Mouse (Mus musculus) embryonic facial prominence, embryonic 14.5 days (tissue): ENCODE results near the gene Aspscr1. TPM values are rescaled to one million over a fixed set of nuclear protein-coding genes. Genes with fewer than 3 reads are reported as not detected.

ENCODE experiments used
- ATAC-seq: fragments of 200-750 bp; cut with Nextera tagmentation; 2 replicates; pipeline ENCODE4 v1.8.0; 2017; ENCODE audit warnings: low read depth, moderate number of reproducible peaks, moderate TSS enrichment
- DNase-seq: peaks from one replicate; pipeline ENCODE4 v3.0.0-alpha.2; 2015; ENCODE audit warnings: low spot score
- H3K27ac ChIP-seq: fragments of 300-500 bp; sonication (generic); replicated peaks from 2 replicates; pipeline ENCODE4 v1.5.1; 2014; ENCODE audit warnings: low read depth, mild to moderate bottlenecking, low read length, moderate library complexity
- H3K27me3 ChIP-seq: fragments of 300-500 bp; sonication (generic); replicated peaks from 2 replicates; pipeline ENCODE4 v1.6.1; 2014; ENCODE audit warnings: low read length; ENCODE audit not compliant: control insufficient read depth, insufficient read depth
- H3K36me3 ChIP-seq: fragments of 300-500 bp; sonication (generic); 2 replicates; pipeline ENCODE4 v1.6.1; 2014; ENCODE audit warnings: low read length, mixed read lengths; ENCODE audit not compliant: control insufficient read depth, insufficient read depth
- H3K4me1 ChIP-seq: fragments of 300-500 bp; sonication (generic); 2 replicates; pipeline ENCODE4 v1.6.1; 2014; ENCODE audit warnings: antibody characterized with exemption, low read length; ENCODE audit not compliant: control insufficient read depth, insufficient read depth
- H3K4me2 ChIP-seq: fragments of 300-500 bp; sonication (generic); 2 replicates; pipeline ENCODE4 v1.6.1; 2014; ENCODE audit warnings: low read depth, mild to moderate bottlenecking, low read length, moderate library complexity, mixed read lengths
- H3K4me3 ChIP-seq: fragments of 300-500 bp; sonication (generic); 2 replicates; pipeline ENCODE4 v1.5.1; 2014; ENCODE audit warnings: low read depth, mild to moderate bottlenecking, low read length
- H3K9ac ChIP-seq: fragments of 300-500 bp; sonication (generic); 2 replicates; pipeline ENCODE4 v1.6.1; 2014; ENCODE audit warnings: low read depth, mild to moderate bottlenecking, low read length, moderate library complexity, mixed read lengths
- H3K9me3 ChIP-seq: fragments of 300-500 bp; sonication (generic); 2 replicates; pipeline ENCODE4 v1.6.1; 2016; ENCODE audit warnings: low read length; ENCODE audit not compliant: control insufficient read depth
- WGBS: fragments of 180-500 bp; shearing (Covaris S2); extraction: QIAGEN DNeasy Blood & Tissue Kit; methylation state at CpG from one replicate; pipeline ENCODE4 v1.1.7; 2014; 5-methylcytosine and 5-hydroxymethylcytosine counted together
- polyA plus RNA-seq: library from polyadenylated mRNA; unstranded; fragments of >200 nt; fragmentation: Nextera tagmentation; extraction: Ambion mirVana; gene quantifications from 2 replicates; pipeline ENCODE4 v1.2.1, GENCODE M21; 2014

Gene Aspscr1
- polyA plus RNA-seq, 1 experiment from 2014 or later: 93.1 TPM

DNA sequence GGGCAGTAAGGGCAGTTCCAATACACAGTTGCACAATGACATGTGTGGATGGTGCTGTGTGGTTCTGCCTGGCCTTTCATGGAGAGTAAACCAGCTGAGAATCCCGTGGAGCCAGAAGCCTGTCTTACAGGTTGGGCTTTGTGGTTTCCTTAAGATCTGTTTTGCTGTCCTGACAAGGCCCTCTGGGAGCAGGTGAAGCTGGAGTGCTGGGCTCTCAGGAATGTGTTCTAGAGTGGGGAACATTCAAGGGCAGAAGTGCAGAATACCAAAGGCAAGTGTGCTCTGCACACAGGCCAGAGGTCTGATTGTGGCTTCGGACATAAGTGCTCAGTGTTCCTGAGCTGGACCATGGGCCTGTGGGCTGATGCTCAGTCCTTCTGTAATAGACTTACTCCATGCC, 11.9 kb downstream of the Aspscr1 start:
- no peak for ATAC-seq
- 0 out of 2 replicates have a peak, but pooled peaks cover 5% of the 10 kb centered on the region for H3K4me1 ChIP-seq
- 80% methylated on average over 2 of the region's 2 CpGs for WGBS

DNA sequence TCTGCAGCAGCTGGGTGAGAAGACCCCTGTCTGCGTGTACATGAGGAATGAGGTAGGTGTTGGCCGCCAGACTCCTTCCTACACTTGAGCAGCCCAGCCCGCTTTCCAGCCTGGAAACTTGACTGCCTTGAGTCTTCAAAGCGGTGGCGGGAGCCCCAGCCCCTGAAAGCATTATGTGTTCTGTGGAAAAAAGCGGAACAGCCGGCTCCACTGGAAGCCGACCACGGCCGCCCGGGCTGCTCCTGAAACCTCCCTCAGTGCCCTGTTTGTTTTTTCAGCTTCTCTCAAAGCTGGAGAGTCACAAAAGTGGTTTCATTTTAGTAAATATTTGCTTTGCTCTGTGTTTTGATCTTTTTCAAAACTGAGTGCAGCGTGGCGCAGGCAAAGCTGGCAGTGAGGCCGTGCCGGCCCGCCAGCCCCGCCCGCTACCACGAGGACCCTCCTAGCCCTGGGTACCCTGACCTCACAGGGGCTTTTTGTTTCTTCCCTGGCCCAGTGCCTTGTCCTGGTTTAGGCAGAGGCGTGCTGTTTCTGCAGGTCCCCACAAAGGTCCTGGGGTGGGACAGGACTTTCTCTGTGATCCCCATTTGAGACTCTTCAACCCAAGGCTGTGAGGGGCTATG, 14.0 kb downstream of the Aspscr1 start:
- Histone ChIP-seq H3K4me3 (no peak overlapping the region), H3K9me3 (no peaks in the 10 kb centered on the region), H3K4me1 (0 out of 2 replicates have a peak, but pooled peaks cover 5% of the 10 kb centered on the region), H3K9ac (no peak overlapping the region), H3K27me3 (no peaks in the 10 kb centered on the region), H3K36me3 (peaks cover 48% of the 10 kb centered on the region), H3K4me2 (peak overlapping the region; percentile 24; the same call in 1 of the 2 replicates), H3K27ac (peak overlapping the region; percentile 84)
- DNase-seq (peak; percentile 74), ATAC-seq (peak; percentile 62)
- WGBS: 56% methylated on average over 20 of the region's 20 CpGs

More for the DNA sequence above, 11.9 kb downstream of the Aspscr1 start:
- Histone ChIP-seq H3K9ac (no peak overlapping the region), H3K36me3 (peaks cover 52% of the 10 kb centered on the region), H3K4me3 (no peak overlapping the region), H3K27ac (no peak overlapping the region), H3K27me3 (no peaks in the 10 kb centered on the region), H3K4me2 (no peak overlapping the region), H3K9me3 (no peaks in the 10 kb centered on the region)
- DNase-seq: no peak

DNA sequence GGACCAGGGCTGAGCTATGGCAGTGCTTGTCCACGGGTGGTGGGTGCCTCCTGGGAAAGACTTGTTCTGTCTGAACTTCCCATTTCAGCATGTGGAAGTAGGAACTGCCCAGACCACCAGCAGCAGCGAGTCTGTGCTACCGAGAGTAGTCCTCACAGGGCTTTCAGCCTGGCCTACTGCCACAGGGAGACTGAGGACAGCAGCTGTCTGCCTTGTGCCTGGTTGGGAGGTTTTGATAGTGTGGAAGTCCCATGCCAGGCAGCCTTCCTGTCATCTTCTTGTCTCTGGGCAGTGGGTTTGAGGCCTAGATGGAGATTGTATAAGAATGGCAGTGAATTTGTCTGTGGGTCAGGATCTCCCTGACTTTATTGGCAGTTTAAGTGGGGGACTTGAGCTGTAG, 16.6 kb downstream of the Aspscr1 start:
- ATAC-seq: no peak
- DNase-seq: no peak
- Histone ChIP-seq H3K4me2 (no peak overlapping the region), H3K4me3 (no peak overlapping the region), H3K27ac (no peak overlapping the region), H3K9me3 (no peaks in the 10 kb centered on the region), H3K9ac (no peak overlapping the region), H3K27me3 (no peaks in the 10 kb centered on the region), H3K36me3 (peaks cover 56% of the 10 kb centered on the region), H3K4me1 (0 out of 2 replicates have a peak, but pooled peaks cover 5% of the 10 kb centered on the region)
- 91% methylated on average over 3 of the region's 3 CpGs for WGBS

DNA sequence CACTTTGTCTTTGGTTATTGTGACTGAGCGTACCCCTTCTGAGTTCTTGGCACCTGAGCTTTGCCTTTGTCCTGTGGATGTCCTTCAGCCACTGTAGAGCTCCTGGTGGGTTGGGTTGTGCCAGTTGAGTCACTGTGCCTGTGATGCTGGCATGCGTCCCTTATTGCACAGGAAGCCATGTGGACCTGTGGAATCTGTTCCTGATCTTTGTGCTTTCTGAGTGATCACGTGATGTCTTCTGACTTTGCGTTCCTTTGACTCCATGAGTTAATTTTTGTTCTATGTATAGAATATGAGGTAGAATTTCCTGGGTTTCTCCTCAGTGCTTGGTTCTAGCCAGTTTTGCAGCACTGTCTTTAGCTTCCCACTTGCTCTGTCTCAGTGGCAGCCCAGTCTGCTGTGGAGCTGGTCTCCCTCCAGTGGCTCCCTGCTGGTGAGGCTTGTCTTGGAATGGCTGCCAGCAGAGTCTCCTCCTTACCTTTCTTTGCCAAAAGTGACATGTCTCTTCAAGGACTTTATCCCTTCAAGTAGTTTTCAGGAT, 19.8 kb downstream of the Aspscr1 start:
- 91% methylated on average over 4 of the region's 4 CpGs for WGBS

DNA sequence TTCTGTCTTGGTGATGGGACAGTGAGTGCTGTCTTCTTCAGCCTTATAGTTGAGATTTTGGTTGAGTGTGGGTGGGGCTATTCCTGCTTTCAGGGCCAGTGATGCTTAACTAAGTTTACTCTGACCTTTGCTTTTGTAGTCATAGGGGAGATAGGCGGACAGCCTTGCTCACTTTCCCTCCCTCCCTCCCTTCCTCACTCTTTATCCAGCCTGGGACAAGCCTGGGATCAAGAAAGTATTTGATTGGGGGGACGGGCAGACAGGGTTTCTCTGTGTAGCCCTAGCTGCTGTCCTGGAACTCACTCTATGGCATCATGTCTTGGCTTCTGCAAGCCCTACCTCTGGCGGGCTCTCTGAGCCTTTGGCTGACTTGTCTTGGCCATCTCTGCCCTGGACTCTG, 20.7 kb downstream of the Aspscr1 start:
- Histone ChIP-seq H3K4me2 (no peak overlapping the region), H3K4me3 (no peak overlapping the region), H3K9ac (no peak overlapping the region), H3K36me3 (peaks cover 49% of the 10 kb centered on the region), H3K9me3 (0 out of 2 replicates have a peak, but pooled peaks cover 4% of the 10 kb centered on the region), H3K27ac (no peak overlapping the region), H3K4me1 (no peaks in the 10 kb centered on the region), H3K27me3 (no peaks in the 10 kb centered on the region)
- no peak for ATAC-seq
- WGBS: 81% methylated on average over 3 of the region's 3 CpGs
- DNase-seq: no peak

More for the DNA sequence above, 19.8 kb downstream of the Aspscr1 start:
- Histone ChIP-seq H3K4me2 (no peak overlapping the region), H3K36me3 (peaks cover 51% of the 10 kb centered on the region), H3K4me3 (no peak overlapping the region), H3K27me3 (no peaks in the 10 kb centered on the region), H3K9me3 (0 out of 2 replicates have a peak, but pooled peaks cover 4% of the 10 kb centered on the region), H3K27ac (no peak overlapping the region), H3K4me1 (no peaks in the 10 kb centered on the region), H3K9ac (no peak overlapping the region)
- no peak for DNase-seq
- no peak for ATAC-seq

DNA sequence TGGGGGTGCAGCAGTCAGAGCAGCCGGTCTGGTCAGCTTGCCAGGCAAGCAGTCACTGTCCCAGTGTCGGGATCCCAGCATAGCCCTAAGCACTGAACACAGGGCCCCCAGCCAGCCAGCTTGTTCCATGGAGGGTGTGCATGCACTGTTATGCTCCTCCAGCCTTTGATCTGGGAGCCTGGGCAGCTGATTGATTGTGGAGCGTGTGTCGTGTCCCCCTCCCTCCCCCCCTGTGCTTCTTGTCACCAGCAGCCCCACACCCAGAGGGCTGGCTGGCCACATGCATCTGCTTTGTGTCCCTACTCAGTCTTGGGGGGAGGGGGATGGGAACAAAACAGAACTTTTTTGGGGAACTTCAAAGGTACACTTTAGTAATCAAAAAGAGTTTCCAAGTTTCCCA, 22.4 kb downstream of the Aspscr1 start:
- H3K9ac ChIP-seq: peak overlapping the region; percentile 11; the same call in 1 of the 2 replicates
- H3K27me3 ChIP-seq: no peaks in the 10 kb centered on the region
- H3K27ac ChIP-seq: peak overlapping the region; percentile 39
- DNase-seq (no peak), ATAC-seq (peak; percentile 55; the same call in 1 of the 2 replicates)
- no peaks in the 10 kb centered on the region for H3K4me1 ChIP-seq
- H3K36me3 ChIP-seq: peaks cover 41% of the 10 kb centered on the region
- no peak overlapping the region for H3K4me3 ChIP-seq
- 0 out of 2 replicates have a peak, but pooled peaks cover 4% of the 10 kb centered on the region for H3K9me3 ChIP-seq
- H3K4me2 ChIP-seq: no peak overlapping the region
- WGBS: 28% methylated on average over 3 of the region's 4 CpGs

DNA sequence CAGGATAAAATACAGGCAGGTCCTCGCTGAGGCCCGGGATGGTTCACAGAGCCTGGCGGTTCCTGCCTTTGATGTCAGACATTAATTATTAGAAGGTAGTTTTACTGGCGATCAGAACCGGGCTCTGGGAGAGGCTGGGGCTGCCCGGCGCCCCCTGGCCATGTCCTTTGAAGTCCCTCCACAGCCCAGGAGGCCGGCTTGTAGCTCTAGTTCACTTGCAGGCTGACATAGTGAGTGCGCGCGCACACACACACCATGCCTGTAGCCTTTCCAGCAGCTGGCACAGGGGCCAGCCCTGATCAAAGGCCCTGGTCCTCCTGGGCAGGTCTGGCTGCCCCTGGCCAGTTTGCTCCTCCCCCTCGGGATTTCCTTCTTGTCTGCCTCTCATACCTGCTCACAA, 22.9 kb downstream of the Aspscr1 start:
- 40% methylated on average over 12 of the region's 12 CpGs for WGBS
- Histone ChIP-seq H3K4me3 (no peak overlapping the region), H3K27me3 (no peaks in the 10 kb centered on the region), H3K9ac (no peak overlapping the region), H3K4me2 (no peak overlapping the region), H3K36me3 (peaks cover 41% of the 10 kb centered on the region), H3K9me3 (0 out of 2 replicates have a peak, but pooled peaks cover 4% of the 10 kb centered on the region), H3K27ac (peak overlapping the region; percentile 39), H3K4me1 (no peaks in the 10 kb centered on the region)
- no peak; the same call in 1 of the 2 replicates for ATAC-seq
- no peak for DNase-seq

DNA sequence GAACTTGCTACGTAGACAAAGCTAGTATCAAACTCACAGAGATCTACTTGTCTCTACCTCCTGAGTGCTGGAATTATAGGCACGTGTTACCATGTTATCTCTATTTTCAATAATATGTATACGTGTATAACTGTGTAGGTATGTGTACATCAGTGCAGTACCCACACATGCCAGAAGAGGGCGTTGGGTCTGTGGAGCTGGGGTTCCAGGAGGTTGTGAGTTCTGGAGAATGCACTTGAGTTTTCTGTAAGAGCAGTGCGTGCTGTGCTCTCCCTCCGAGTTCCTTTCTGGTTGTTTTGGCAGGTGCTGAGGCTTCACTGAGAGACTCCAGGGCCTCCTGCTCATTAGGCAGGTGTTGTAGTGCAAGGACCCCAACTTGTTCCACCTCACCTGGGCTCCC, 23.8 kb downstream of the Aspscr1 start:
- H3K27me3 ChIP-seq: no peaks in the 10 kb centered on the region
- H3K9me3 ChIP-seq: 0 out of 2 replicates have a peak, but pooled peaks cover 4% of the 10 kb centered on the region
- H3K4me2 ChIP-seq: no peak overlapping the region
- H3K4me1 ChIP-seq: no peaks in the 10 kb centered on the region
- no peak overlapping the region for H3K4me3 ChIP-seq
- no peak overlapping the region for H3K9ac ChIP-seq
- no peak overlapping the region for H3K27ac ChIP-seq
- WGBS: 93% methylated on average over 6 of the region's 6 CpGs
- DNase-seq: no peak
- H3K36me3 ChIP-seq: peaks cover 44% of the 10 kb centered on the region
- ATAC-seq: no peak
